Mouse (Mus musculus) forebrain, embryonic 15.5 days (tissue): Measurements from ENCODE around the gene Vinac1. TPM values are rescaled to one million over a fixed set of nuclear protein-coding genes. Genes with fewer than 3 reads are reported as not detected.
"Not testable (repeated sequence)": the region's sequence is repeated elsewhere in the genome, so short reads cannot be mapped to it uniquely, and the experiment has no call there.

Source experiments
- ATAC-seq: fragments of 200-750 bp; cut with Nextera tagmentation; replicated peaks from 2 replicates; pipeline ENCODE4 v1.8.0; 2017; ENCODE audit warnings: mild to moderate bottlenecking, moderate TSS enrichment, moderate library complexity
- H3K27ac ChIP-seq: fragments of 300-500 bp; sonication (generic); replicated peaks from 2 replicates; pipeline ENCODE4 v1.5.1; 2015; ENCODE audit warnings: mild to moderate bottlenecking, inconsistent platforms
- H3K27me3 ChIP-seq: fragments of 300-500 bp; sonication (generic); 2 replicates; pipeline ENCODE4 v1.6.1; 2015; ENCODE audit warnings: inconsistent platforms
- H3K36me3 ChIP-seq: fragments of 300-500 bp; sonication (generic); 2 replicates; pipeline ENCODE4 v1.6.1; 2015; ENCODE audit warnings: mild to moderate bottlenecking, inconsistent platforms
- H3K4me1 ChIP-seq: fragments of 300-500 bp; sonication (generic); 2 replicates; pipeline ENCODE4 v1.6.1; 2015; ENCODE audit warnings: inconsistent platforms
- H3K4me2 ChIP-seq: fragments of 300-500 bp; sonication (generic); replicated peaks from 2 replicates; pipeline ENCODE4 v1.6.1; 2015; ENCODE audit warnings: mild to moderate bottlenecking, inconsistent platforms
- H3K4me3 ChIP-seq: fragments of 300-500 bp; sonication (generic); 2 replicates; pipeline ENCODE4 v1.5.1; 2015; ENCODE audit warnings: mild to moderate bottlenecking, inconsistent platforms
- H3K9ac ChIP-seq: fragments of 300-500 bp; sonication (generic); replicated peaks from 2 replicates; pipeline ENCODE4 v1.6.1; 2015; ENCODE audit warnings: mild to moderate bottlenecking, inconsistent platforms
- H3K9me3 ChIP-seq: fragments of 300-500 bp; sonication (generic); 2 replicates; pipeline ENCODE4 v1.6.1; 2016; ENCODE audit warnings: inconsistent platforms
- WGBS: fragments of 180-500 bp; shearing (Covaris S2); methylation state at CpG from one replicate; pipeline ENCODE4 v1.1.7; 2015; ENCODE audit warnings: mixed read lengths; 5-methylcytosine and 5-hydroxymethylcytosine counted together
- polyA plus RNA-seq: library from polyadenylated mRNA; unstranded; fragments of >200 nt; fragmentation: Nextera tagmentation; extraction: Ambion mirVana; gene quantifications from 2 replicates; pipeline ENCODE4 v1.2.1, GENCODE M21; 2015

The Vinac1 gene
- polyA plus RNA-seq, 1 experiment from 2014 or later, result 0.25 TPM

DNA sequence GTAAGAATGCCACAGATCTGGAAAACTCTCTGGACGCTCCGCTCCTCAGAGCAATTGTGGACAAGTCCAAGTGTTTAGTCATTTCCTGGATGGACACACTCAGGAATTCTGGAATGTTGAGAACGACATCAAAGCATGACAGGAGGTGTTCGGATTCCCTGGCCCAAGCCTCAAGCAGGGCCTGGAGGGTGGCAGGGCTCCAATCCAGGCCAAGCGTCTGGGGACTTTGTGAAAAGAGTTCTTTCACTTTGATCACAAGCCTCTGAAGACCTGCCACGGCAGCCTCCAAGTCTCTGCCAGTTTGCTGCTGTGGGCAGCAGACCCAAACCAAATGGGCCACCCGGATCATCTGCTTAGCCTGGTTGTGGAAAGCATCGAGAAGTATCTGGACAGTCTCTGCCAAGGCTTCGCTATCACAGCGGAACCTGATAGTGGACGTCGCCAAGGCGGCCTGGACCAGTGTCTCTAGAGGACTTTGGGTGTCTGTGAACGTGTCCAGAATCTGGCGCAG lies 9.5 kb downstream of the Vinac1 start:
- peak overlapping the region; percentile 46 for H3K9ac ChIP-seq
- 0 out of 2 replicates have a peak, but pooled peaks have one; percentile 6 for ATAC-seq
- H3K4me2 ChIP-seq, result peak overlapping the region; percentile 93
- no peak overlapping the region for H3K27ac ChIP-seq
- no peaks in the 10 kb centered on the region for H3K36me3 ChIP-seq
- peaks cover 12% of the 10 kb centered on the region; the same call in 1 of the 2 replicates for H3K27me3 ChIP-seq
- no peaks in the 10 kb centered on the region for H3K9me3 ChIP-seq
- WGBS, result 28% methylated on average over 15 of the region's 15 CpGs
- H3K4me1 ChIP-seq, result peaks cover 9% of the 10 kb centered on the region
- H3K4me3 ChIP-seq, result peak overlapping the region; percentile 44

GRCm38 (mm10) chr2:129035381-129035780 lies 12.6 kb downstream of the Vinac1 start:
- Histone ChIP-seq H3K27ac (no peak overlapping the region), H3K4me1 (peaks cover 9% of the 10 kb centered on the region), H3K4me3 (no peak overlapping the region), H3K27me3 (peaks cover 12% of the 10 kb centered on the region; the same call in 1 of the 2 replicates), H3K9ac (no peak overlapping the region), H3K4me2 (no peak overlapping the region), H3K36me3 (no peaks in the 10 kb centered on the region), H3K9me3 (no peaks in the 10 kb centered on the region)
- WGBS, result 81% methylated on average over 5 of the region's 5 CpGs
- no peak for ATAC-seq

GRCm38 (mm10) chr2:129024820-129025219 lies 23.2 kb downstream of the Vinac1 start:
- WGBS, result 81% methylated on average over 9 of the region's 9 CpGs
- Histone ChIP-seq H3K9me3 (no peaks in the 10 kb centered on the region), H3K9ac (no peak overlapping the region), H3K27ac (no peak overlapping the region), H3K36me3 (no peaks in the 10 kb centered on the region), H3K4me1 (no peaks in the 10 kb centered on the region), H3K4me2 (no peak overlapping the region), H3K4me3 (no peak overlapping the region), H3K27me3 (no peaks in the 10 kb centered on the region)
- ATAC-seq, result no peak

GRCm38 (mm10) chr2:129020106-129020505 lies 27.9 kb downstream of the Vinac1 start:
- no peaks in the 10 kb centered on the region for H3K4me1 ChIP-seq
- H3K9me3 ChIP-seq, result no peaks in the 10 kb centered on the region
- H3K4me2 ChIP-seq, result no peak overlapping the region
- no peak overlapping the region for H3K27ac ChIP-seq
- peaks cover 14% of the 10 kb centered on the region for H3K36me3 ChIP-seq
- no peak overlapping the region for H3K9ac ChIP-seq
- ATAC-seq, result no peak
- H3K27me3 ChIP-seq, result no peaks in the 10 kb centered on the region
- no peak overlapping the region for H3K4me3 ChIP-seq
- WGBS, result 94% methylated on average over 2 of the region's 2 CpGs

DNA sequence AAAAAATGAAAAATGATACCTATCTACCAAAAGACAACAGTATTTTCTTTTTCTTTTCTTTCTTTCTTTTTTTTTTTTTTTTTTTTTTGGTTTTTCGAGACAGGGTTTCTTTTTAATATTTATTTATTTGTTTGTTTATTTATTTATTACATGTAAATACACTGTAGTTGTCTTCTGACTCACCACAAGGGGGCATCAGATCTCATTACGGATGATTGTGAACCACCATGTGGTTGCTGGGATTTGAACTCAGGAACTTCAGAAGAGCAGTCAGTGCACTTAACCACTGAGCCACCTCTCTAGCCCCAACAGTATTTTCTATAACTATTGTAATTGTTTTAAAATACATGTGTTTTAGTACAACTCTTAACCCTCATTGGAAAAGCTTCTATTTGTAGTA lies 39.1 kb downstream of the Vinac1 start:
- H3K27ac ChIP-seq, H3K27me3 ChIP-seq, H3K4me3 ChIP-seq, H3K9ac ChIP-seq, H3K4me1 ChIP-seq, H3K36me3 ChIP-seq, H3K9me3 ChIP-seq, H3K4me2 ChIP-seq, ATAC-seq: not testable (repeated sequence)
- WGBS, result 76% methylated on average over 2 of the region's 2 CpGs

DNA sequence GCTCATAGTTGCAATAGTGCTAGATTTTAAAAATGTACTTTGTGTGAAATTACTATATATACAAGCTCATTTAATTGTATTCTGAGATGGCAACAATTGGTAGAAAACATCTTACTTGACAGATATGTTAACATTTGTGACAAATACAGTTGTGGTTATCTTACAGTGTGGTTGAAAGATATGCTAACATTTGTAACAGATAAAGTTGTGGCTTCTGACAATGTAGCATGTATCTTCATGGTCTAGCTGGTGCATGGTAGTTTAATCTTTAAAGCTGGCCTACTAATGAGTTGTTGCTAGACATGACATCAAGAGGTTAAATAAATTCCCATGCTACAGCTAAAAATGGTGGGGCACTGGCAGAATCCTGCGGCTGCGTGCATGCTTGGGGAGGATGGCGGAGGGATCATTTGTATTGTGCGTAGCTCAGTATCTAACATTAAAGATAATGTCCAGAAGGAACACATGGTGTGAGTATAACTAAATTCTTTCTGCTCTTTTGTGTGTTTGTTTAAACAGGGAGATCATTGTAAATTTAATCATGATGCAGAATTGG lies 41.7 kb downstream of the Vinac1 start:
- WGBS, result 72% methylated on average over 4 of the region's 4 CpGs
- Histone ChIP-seq H3K4me2 (no peak overlapping the region), H3K27ac (no peak overlapping the region), H3K27me3 (no peaks in the 10 kb centered on the region), H3K9ac (no peak overlapping the region), H3K36me3 (no peaks in the 10 kb centered on the region), H3K4me3 (no peak overlapping the region), H3K9me3 (no peaks in the 10 kb centered on the region), H3K4me1 (no peaks in the 10 kb centered on the region)
- ATAC-seq, result no peak

- Histone ChIP-seq H3K4me1 (no peaks in the 10 kb centered on the region), H3K4me2 (no peak overlapping the region), H3K27me3 (no peaks in the 10 kb centered on the region), H3K36me3 (no peaks in the 10 kb centered on the region), H3K9ac (no peak overlapping the region), H3K4me3 (no peak overlapping the region), H3K27ac (no peak overlapping the region), H3K9me3 (no peaks in the 10 kb centered on the region)
- no peak for ATAC-seq
These were observed 43.1 kb downstream of the Vinac1 start for GRCm38 (mm10) chr2:129004872-129005271.

DNA sequence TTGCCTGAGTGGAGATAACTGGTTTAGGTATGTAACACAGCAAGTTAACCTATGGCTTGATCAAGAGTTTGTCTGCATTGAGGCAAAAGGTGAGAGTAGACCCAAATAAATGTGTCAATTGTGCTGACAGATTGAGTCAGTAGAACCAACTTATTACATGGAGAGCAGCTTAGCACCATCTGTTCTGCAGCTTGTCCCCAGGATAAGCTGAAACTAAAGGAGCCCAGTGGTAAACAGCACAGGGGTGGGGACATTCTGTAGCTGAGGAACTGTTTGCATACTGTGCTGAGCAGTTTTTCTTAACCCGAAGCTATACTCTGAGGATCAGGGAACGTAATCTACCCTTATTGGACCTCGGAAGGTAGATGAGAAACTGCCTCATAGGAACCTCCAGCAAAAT lies 63.2 kb downstream of the Vinac1 start:
- Histone ChIP-seq H3K27me3 (no peaks in the 10 kb centered on the region), H3K36me3 (no peaks in the 10 kb centered on the region), H3K9ac (no peak overlapping the region), H3K4me2 (no peak overlapping the region), H3K9me3 (no peaks in the 10 kb centered on the region), H3K27ac (no peak overlapping the region), H3K4me3 (no peak overlapping the region), H3K4me1 (no peaks in the 10 kb centered on the region)
- 92% methylated on average over 3 of the region's 3 CpGs for WGBS
- no peak for ATAC-seq

DNA sequence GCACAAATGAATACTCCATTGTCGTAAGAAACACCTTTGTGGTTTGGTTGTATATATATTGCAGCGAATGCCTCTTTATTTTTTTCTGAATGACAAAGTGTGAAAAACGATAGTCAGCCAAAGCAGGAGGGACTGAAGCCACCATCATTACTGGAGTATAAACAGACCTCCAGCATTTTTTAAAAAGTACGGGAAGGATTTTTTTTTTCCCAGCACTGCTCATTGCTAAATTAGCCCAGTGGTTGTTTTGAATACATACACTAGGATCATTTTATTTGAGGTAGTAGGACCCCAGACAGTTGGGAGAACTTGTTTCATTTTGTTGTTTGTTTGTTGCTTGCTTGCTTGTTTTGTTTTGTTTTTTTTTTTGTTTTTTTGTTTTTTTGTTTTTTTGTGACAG lies 72.4 kb downstream of the Vinac1 start:
- 72% methylated on average over 4 of the region's 4 CpGs for WGBS
- Histone ChIP-seq H3K9ac (no peak overlapping the region), H3K4me2 (no peak overlapping the region), H3K27ac (no peak overlapping the region), H3K27me3 (no peaks in the 10 kb centered on the region), H3K9me3 (no peaks in the 10 kb centered on the region), H3K36me3 (no peaks in the 10 kb centered on the region), H3K4me1 (no peaks in the 10 kb centered on the region), H3K4me3 (no peak overlapping the region)
- ATAC-seq, result no peak

Other genes with a start within 250 kb of the Vinac1 start
- 41.1 and 43.4 TPM in 2 replicates for gene Tmem87b, start 230.1 kb downstream of the Vinac1 start, polyA plus RNA-seq
- gene Fbln7, start 185.2 kb downstream of the Vinac1 start, polyA plus RNA-seq, result 2.0 and 2.1 TPM in 2 replicates
- 10.5 and 11.3 TPM in 2 replicates for gene Zc3h8, start 104.1 kb downstream of the Vinac1 start, polyA plus RNA-seq
- gene Zc3h6, start 80.8 kb downstream of the Vinac1 start, polyA plus RNA-seq, result 4.8 and 5.4 TPM in 2 replicates
- gene Gm10762, start 80.4 kb downstream of the Vinac1 start, polyA plus RNA-seq, result 24.4 and 26.3 TPM in 2 replicates
- 31.7 and 32.4 TPM in 2 replicates for gene Ttl, start 17.8 kb upstream of the Vinac1 start, polyA plus RNA-seq
- 17.8 and 19.5 TPM in 2 replicates for gene Polr1b, start 52.8 kb upstream of the Vinac1 start, polyA plus RNA-seq
- 22.5 and 26.2 TPM in 2 replicates for gene Chchd5, start 81.5 kb upstream of the Vinac1 start, polyA plus RNA-seq
- gene Slc20a1, start 150.6 kb upstream of the Vinac1 start, polyA plus RNA-seq, result 58.8 TPM in 2 replicates
- 22.2 and 24.3 TPM in 2 replicates for gene Ckap2l, start 249.0 kb upstream of the Vinac1 start, polyA plus RNA-seq